Mouse (Mus musculus) forebrain, postnatal 0 days (tissue): ENCODE measurements around the gene C8g. TPM values are rescaled to one million over a fixed set of nuclear protein-coding genes. Genes with fewer than 3 reads are reported as not detected.

Experiments
- ATAC-seq: fragments of 200-750 bp; cut with Nextera tagmentation; 2 replicates; pipeline ENCODE4 v1.8.0; 2017; ENCODE audit warnings: mild to moderate bottlenecking, moderate library complexity
- DNase-seq: peaks from one replicate; pipeline ENCODE4 v3.0.0-alpha.2; 2015
- H3K27ac ChIP-seq: fragments of 300-500 bp; sonication (generic); 2 replicates; pipeline ENCODE4 v1.5.1; 2014; ENCODE audit warnings: low read depth, mild to moderate bottlenecking, antibody characterized with exemption, low read length, moderate library complexity, mixed read lengths
- H3K27me3 ChIP-seq: fragments of 300-500 bp; sonication (generic); 2 replicates; pipeline ENCODE4 v1.6.1; 2014; ENCODE audit warnings: mild to moderate bottlenecking, low read length, mixed read lengths; ENCODE audit not compliant: insufficient read depth
- H3K36me3 ChIP-seq: fragments of 300-500 bp; sonication (generic); 2 replicates; pipeline ENCODE4 v1.6.1; 2014; ENCODE audit warnings: mild to moderate bottlenecking, moderate library complexity; ENCODE audit not compliant: insufficient read depth
- H3K4me1 ChIP-seq: fragments of 300-500 bp; sonication (generic); 2 replicates; pipeline ENCODE4 v1.6.1; 2014; ENCODE audit warnings: antibody characterized with exemption; ENCODE audit not compliant: insufficient read depth
- H3K4me2 ChIP-seq: fragments of 300-500 bp; sonication (generic); 2 replicates; pipeline ENCODE4 v1.6.1; 2014; ENCODE audit warnings: low read depth, mild to moderate bottlenecking, moderate library complexity
- H3K4me3 ChIP-seq: fragments of 300-500 bp; sonication (generic); 2 replicates; pipeline ENCODE4 v1.5.1; 2014; ENCODE audit warnings: low read depth, low read length, mixed read lengths
- H3K9ac ChIP-seq: fragments of 300-500 bp; sonication (generic); 2 replicates; pipeline ENCODE4 v1.6.1; 2014; ENCODE audit warnings: mild to moderate bottlenecking
- H3K9me3 ChIP-seq: fragments of 300-500 bp; sonication (generic); 2 replicates; pipeline ENCODE4 v1.6.1; 2016; ENCODE audit warnings: low read length
- CTCF ChIP-seq: sonication (generic); IDR thresholded peaks from 2 replicates; pipeline ENCODE4 v1.5.1; 2016; ENCODE audit warnings: antibody characterized with exemption, control low read depth, low read depth
- WGBS: fragments of 180-500 bp; shearing (Covaris S2); extraction: QIAGEN DNeasy Blood & Tissue Kit; methylation state at CpG from one replicate; pipeline ENCODE4 v1.1.7; 2014; 5-methylcytosine and 5-hydroxymethylcytosine counted together
- polyA plus RNA-seq: library from polyadenylated mRNA; unstranded; fragments of >200 nt; fragmentation: Nextera tagmentation; extraction: Ambion mirVana; gene quantifications from 2 replicates; pipeline ENCODE4 v1.2.1, GENCODE M21; 2015
- total RNA-seq: library from RNA; depleted of rRNA; stranded (reverse); fragments of >200 nt; gene quantifications from 2 replicates; pipeline ENCODE4 v1.2.3, GENCODE M21; 2014

The C8g gene
- total and polyA plus RNA-seq, 2 experiments from 2014 or later = 2.4 to 4.0 TPM

- ATAC-seq = no peak
- Histone ChIP-seq H3K4me2 (no peak overlapping the region), H3K4me3 (no peak overlapping the region), H3K9ac (no peak overlapping the region), H3K4me1 (no peaks in the 10 kb centered on the region), H3K9me3 (no peaks in the 10 kb centered on the region), H3K27ac (no peak overlapping the region), H3K36me3 (no peaks in the 10 kb centered on the region), H3K27me3 (no peaks in the 10 kb centered on the region)
- WGBS = 84% methylated on average over 5 of the region's 5 CpGs
- TF ChIP-seq CTCF = no peak
- DNase-seq = no peak
Measured at GRCm38 (mm10) chr2:25492988-25493387, 8.5 kb downstream of the C8g start.

GRCm38 (mm10) chr2:25488671-25489068 lies 12.8 kb downstream of the C8g start:
- H3K9ac ChIP-seq = no peak overlapping the region
- H3K4me3 ChIP-seq = no peak overlapping the region
- H3K4me2 ChIP-seq = no peak overlapping the region
- ATAC-seq (no peak), DNase-seq (no peak)
- WGBS = 79% methylated on average over 7 of the region's 7 CpGs
- H3K9me3 ChIP-seq = no peaks in the 10 kb centered on the region
- no peaks in the 10 kb centered on the region for H3K36me3 ChIP-seq
- H3K27ac ChIP-seq = no peak overlapping the region
- no peaks in the 10 kb centered on the region for H3K4me1 ChIP-seq
- no peak for TF ChIP-seq CTCF
- H3K27me3 ChIP-seq = no peaks in the 10 kb centered on the region

GRCm38 (mm10) chr2:25487965-25488670 lies 13.4 kb downstream of the C8g start:
- ATAC-seq (no peak), DNase-seq (no peak)
- Histone ChIP-seq H3K4me1 (no peaks in the 10 kb centered on the region), H3K36me3 (no peaks in the 10 kb centered on the region), H3K4me2 (no peak overlapping the region), H3K27me3 (no peaks in the 10 kb centered on the region), H3K27ac (no peak overlapping the region), H3K9me3 (no peaks in the 10 kb centered on the region), H3K4me3 (no peak overlapping the region), H3K9ac (no peak overlapping the region)
- 80% methylated on average over 6 of the region's 6 CpGs for WGBS
- TF ChIP-seq CTCF = no peak

GRCm38 (mm10) chr2:25484901-25485647 lies 16.4 kb downstream of the C8g start:
- ATAC-seq = no peak
- Histone ChIP-seq H3K27me3 (no peaks in the 10 kb centered on the region), H3K4me3 (no peak overlapping the region), H3K36me3 (no peaks in the 10 kb centered on the region), H3K27ac (no peak overlapping the region), H3K4me1 (no peaks in the 10 kb centered on the region), H3K9me3 (no peaks in the 10 kb centered on the region), H3K9ac (no peak overlapping the region), H3K4me2 (no peak overlapping the region)
- no peak for TF ChIP-seq CTCF
- no peak for DNase-seq
- WGBS = 76% methylated on average over 11 of the region's 11 CpGs

GRCm38 (mm10) chr2:25482969-25483368 lies 18.6 kb downstream of the C8g start:
- Histone ChIP-seq H3K27me3 (no peaks in the 10 kb centered on the region), H3K9me3 (no peaks in the 10 kb centered on the region), H3K4me2 (no peak overlapping the region), H3K4me3 (no peak overlapping the region), H3K9ac (no peak overlapping the region), H3K4me1 (no peaks in the 10 kb centered on the region), H3K36me3 (no peaks in the 10 kb centered on the region), H3K27ac (no peak overlapping the region)
- ATAC-seq (no peak), DNase-seq (no peak)
- TF ChIP-seq CTCF = no peak
- WGBS = 21% methylated on average over 7 of the region's 7 CpGs

GRCm38 (mm10) chr2:25480541-25480940 lies 21.0 kb downstream of the C8g start:
- DNase-seq (no peak), ATAC-seq (no peak)
- Histone ChIP-seq H3K9me3 (no peaks in the 10 kb centered on the region), H3K4me2 (no peak overlapping the region), H3K4me3 (no peak overlapping the region), H3K36me3 (no peaks in the 10 kb centered on the region), H3K9ac (no peak overlapping the region), H3K27me3 (no peaks in the 10 kb centered on the region), H3K4me1 (no peaks in the 10 kb centered on the region), H3K27ac (no peak overlapping the region)
- WGBS = 89% methylated on average over 1 of the region's 1 CpGs
- no peak for TF ChIP-seq CTCF

GRCm38 (mm10) chr2:25479551-25480311 lies 21.8 kb downstream of the C8g start:
- no peaks in the 10 kb centered on the region for H3K9me3 ChIP-seq
- ATAC-seq (no peak), DNase-seq (no peak)
- no peaks in the 10 kb centered on the region for H3K36me3 ChIP-seq
- no peak overlapping the region for H3K4me3 ChIP-seq
- H3K9ac ChIP-seq = no peak overlapping the region
- H3K4me1 ChIP-seq = no peaks in the 10 kb centered on the region
- no peak overlapping the region for H3K4me2 ChIP-seq
- TF ChIP-seq CTCF = no peak
- no peak overlapping the region for H3K27ac ChIP-seq
- WGBS = 71% methylated on average over 10 of the region's 10 CpGs
- no peaks in the 10 kb centered on the region for H3K27me3 ChIP-seq
